Mouse (Mus musculus) midbrain, embryonic 16.5 days (tissue): ENCODE data around the gene Krt19. TPM values are rescaled to one million over a fixed set of nuclear protein-coding genes. Genes with fewer than 3 reads are reported as not detected.

Experiments used
- ATAC-seq: fragments of 200-750 bp; cut with Nextera tagmentation; 2 replicates; pipeline ENCODE4 v1.8.0; 2017; ENCODE audit warnings: moderate TSS enrichment
- H3K27ac ChIP-seq: fragments of 300-500 bp; sonication (generic); 2 replicates; pipeline ENCODE4 v1.5.1; 2014; ENCODE audit warnings: mild to moderate bottlenecking, low read length, mixed read lengths
- H3K27me3 ChIP-seq: fragments of 300-500 bp; sonication (generic); 2 replicates; pipeline ENCODE4 v1.6.1; 2014; ENCODE audit warnings: low read depth, low read length, mixed read lengths; ENCODE audit not compliant: control insufficient read depth, insufficient read depth
- H3K36me3 ChIP-seq: fragments of 300-500 bp; sonication (generic); 2 replicates; pipeline ENCODE4 v1.6.1; 2014; ENCODE audit warnings: mild to moderate bottlenecking, low read length, moderate library complexity, mixed read lengths; ENCODE audit not compliant: control insufficient read depth, insufficient read depth
- H3K4me1 ChIP-seq: fragments of 300-500 bp; sonication (generic); 2 replicates; pipeline ENCODE4 v1.6.1; 2014; ENCODE audit warnings: mild to moderate bottlenecking, low read length, mixed read lengths; ENCODE audit not compliant: control insufficient read depth, insufficient read depth
- H3K4me2 ChIP-seq: fragments of 300-500 bp; sonication (generic); 2 replicates; pipeline ENCODE4 v1.6.1; 2014; ENCODE audit warnings: mild to moderate bottlenecking, low read length, mixed read lengths
- H3K4me3 ChIP-seq: fragments of 300-500 bp; sonication (generic); 2 replicates; pipeline ENCODE4 v1.5.1; 2014; ENCODE audit warnings: low read depth, mild to moderate bottlenecking, low read length, moderate library complexity, mixed read lengths
- H3K9ac ChIP-seq: fragments of 300-500 bp; sonication (generic); 2 replicates; pipeline ENCODE4 v1.6.1; 2014; ENCODE audit warnings: low read depth, low read length, mixed read lengths
- H3K9me3 ChIP-seq: fragments of 300-500 bp; sonication (generic); replicated peaks from 2 replicates; pipeline ENCODE4 v1.6.1; 2014; ENCODE audit warnings: mild to moderate bottlenecking, low read length, mixed read lengths; ENCODE audit not compliant: control insufficient read depth, poor library complexity, severe bottlenecking
- WGBS: fragments of 180-500 bp; shearing (Covaris S2); extraction: QIAGEN DNeasy Blood & Tissue Kit; methylation state at CpG from one replicate; pipeline ENCODE4 v1.1.7; 2014; 5-methylcytosine and 5-hydroxymethylcytosine counted together
- polyA plus RNA-seq: library from polyadenylated mRNA; unstranded; fragments of >200 nt; fragmentation: Nextera tagmentation; extraction: Ambion mirVana; gene quantifications from 2 replicates; pipeline ENCODE4 v1.2.1, GENCODE M21; 2015

Gene Krt19
- polyA plus RNA-seq: 2.9 and 3.4 TPM in 2 replicates

DNA sequence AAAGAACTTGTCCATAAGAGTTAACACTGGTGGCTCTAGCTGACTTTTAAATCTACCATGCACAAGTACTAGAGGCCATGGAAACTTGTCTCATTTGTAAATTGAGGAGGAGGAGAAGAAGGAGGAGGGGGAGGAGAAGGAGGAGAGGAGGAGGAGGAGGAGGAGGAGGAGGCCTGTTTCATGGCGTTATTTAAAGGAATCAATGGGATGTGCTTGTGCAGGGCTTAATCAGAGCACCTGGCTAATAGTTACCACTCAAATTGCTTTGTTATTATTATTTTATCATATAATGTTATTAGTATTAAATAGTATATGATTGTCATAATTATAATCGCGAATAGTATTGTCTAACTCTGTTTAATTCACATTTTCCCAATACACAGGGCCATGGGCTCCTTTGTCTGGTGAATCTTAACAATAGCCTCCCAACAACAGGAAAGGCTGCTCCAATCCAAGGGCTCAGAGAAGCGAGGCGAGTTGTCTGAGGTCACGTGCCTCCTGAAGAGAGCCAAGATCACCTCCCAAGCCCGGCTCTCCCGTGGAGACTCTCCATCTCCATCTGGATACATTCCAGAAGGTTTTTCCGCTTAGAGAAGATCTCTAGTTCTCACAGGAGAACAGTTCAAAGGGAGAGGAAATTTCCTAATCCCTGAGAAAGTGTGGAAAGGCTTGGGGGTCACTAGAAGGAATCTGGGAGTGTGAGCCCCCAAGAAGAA, at the start of gene Krt19:
TSS of gene Krt19 (minus strand) at position 51 of the 716 bp plus-strand sequence.
- 44% methylated on average over 9 of the region's 9 CpGs for WGBS
- ATAC-seq: no peak

DNA sequence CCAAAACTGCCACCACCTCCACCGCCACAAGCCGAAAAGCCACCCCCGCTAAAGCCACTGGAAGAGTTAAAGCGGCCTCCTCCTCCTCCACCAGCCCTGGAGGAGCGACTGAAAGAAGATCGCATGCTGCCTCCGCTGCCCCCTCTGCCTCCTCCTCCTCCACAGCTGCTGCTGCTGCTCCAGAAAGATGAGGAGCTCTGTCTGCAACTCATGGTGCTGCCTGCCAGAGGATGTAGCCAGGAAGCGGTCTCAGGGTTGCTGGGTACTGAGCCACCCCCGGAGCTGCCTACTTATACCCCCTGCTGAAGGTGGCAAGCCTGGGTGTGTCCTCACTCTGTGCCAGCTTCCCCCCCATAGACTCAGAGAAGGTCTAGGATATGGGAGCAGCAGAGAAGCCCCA, 44.5 kb upstream of the Krt19 start, which contains the start of gene Krt9:
TSS of gene Krt9 (minus strand) at position 255 of the 400 bp plus-strand sequence.
- H3K36me3 ChIP-seq: no peaks in the 10 kb centered on the region
- no peaks in the 10 kb centered on the region for H3K27me3 ChIP-seq
- H3K9ac ChIP-seq: no peak within 1 kb of the TSS
- H3K27ac ChIP-seq: no peak within 1 kb of the TSS
- H3K4me3 ChIP-seq: no peak within 1 kb of the TSS
- ATAC-seq: no peak
- H3K4me1 ChIP-seq: no peaks in the 10 kb centered on the region
- 65% methylated on average over 9 of the region's 9 CpGs for WGBS
- no peaks in the 10 kb centered on the region for H3K9me3 ChIP-seq
- no peak within 1 kb of the TSS for H3K4me2 ChIP-seq

More for the DNA sequence above, at the start of gene Krt19:
- Histone ChIP-seq H3K4me1 (peaks cover 11% of the 10 kb centered on the region), H3K9ac (no peak within 1 kb of the TSS), H3K27ac (no peak within 1 kb of the TSS), H3K36me3 (no peaks in the 10 kb centered on the region), H3K4me3 (no peak within 1 kb of the TSS), H3K4me2 (no peak within 1 kb of the TSS), H3K9me3 (no peaks in the 10 kb centered on the region), H3K27me3 (peaks cover 23% of the 10 kb centered on the region)

DNA sequence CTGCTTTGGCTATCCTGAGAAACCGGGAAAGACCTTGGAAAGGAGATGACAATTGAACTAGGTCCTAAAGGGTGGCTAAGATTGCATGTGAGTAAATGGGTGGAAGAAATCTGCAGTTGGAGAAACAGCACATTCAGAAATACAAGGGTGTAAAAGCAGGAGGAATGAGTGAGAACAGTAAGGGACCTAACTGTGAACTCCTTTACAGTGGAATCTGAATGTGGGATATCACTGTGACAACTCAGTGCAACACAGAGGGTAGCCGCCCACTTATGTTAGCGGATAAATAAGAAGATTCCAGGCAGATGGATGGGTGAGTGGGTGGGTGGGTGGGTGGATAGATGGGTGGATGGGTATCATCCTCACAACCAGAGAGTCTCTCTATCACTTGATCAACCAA, 43.4 kb upstream of the Krt19 start:
- Histone ChIP-seq H3K36me3 (no peaks in the 10 kb centered on the region), H3K9me3 (no peaks in the 10 kb centered on the region), H3K4me1 (no peaks in the 10 kb centered on the region), H3K27ac (no peak overlapping the region), H3K4me2 (no peak overlapping the region), H3K27me3 (no peaks in the 10 kb centered on the region), H3K9ac (no peak overlapping the region), H3K4me3 (no peak overlapping the region)
- WGBS: 88% methylated on average over 3 of the region's 3 CpGs
- no peak for ATAC-seq

DNA sequence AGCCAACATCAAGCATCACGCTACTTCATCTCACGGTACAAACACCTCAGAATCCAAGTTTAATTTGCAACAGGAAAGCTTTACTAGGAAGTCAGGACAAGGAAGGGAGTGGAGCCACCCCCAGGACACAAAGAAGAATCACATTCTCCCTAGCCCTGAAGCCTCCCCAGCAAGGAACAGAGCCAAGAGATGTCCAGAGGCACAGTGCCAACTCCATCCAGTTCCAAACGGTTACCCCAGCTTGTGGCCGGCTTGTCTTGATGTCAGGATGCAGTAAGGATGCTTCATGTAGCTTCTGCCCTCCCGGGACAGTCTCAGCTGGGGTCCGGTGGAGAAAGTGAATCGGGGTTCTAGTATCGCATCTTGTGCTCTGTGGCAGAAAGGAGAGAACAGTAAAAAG, 38.3 kb upstream of the Krt19 start:
- no peak overlapping the region for H3K9ac ChIP-seq
- ATAC-seq: no peak
- H3K4me1 ChIP-seq: no peaks in the 10 kb centered on the region
- H3K36me3 ChIP-seq: no peaks in the 10 kb centered on the region
- H3K4me3 ChIP-seq: no peak overlapping the region
- no peak overlapping the region for H3K4me2 ChIP-seq
- 91% methylated on average over 8 of the region's 8 CpGs for WGBS
- H3K9me3 ChIP-seq: no peaks in the 10 kb centered on the region
- no peak overlapping the region for H3K27ac ChIP-seq
- no peaks in the 10 kb centered on the region for H3K27me3 ChIP-seq

DNA sequence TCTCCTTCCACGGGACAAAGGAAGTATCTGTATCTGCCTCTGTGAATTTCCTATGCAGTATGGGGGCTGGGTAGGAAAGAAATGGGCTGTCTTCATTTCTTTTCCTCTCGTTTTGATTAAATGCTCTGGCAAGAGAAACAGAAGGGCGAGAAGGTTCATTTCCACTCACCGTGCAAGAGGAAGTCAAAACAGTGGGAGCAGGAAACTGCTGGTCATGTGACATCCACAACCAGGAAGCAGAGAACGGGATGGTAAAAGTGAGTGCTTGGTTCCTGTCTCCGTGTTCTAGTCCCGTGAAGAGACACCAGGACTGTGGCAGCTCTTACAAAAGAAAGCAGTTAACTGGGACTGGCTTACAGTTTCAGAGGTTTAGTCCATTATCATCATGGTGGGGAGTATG, 33.3 kb upstream of the Krt19 start:
- H3K9me3 ChIP-seq: no peaks in the 10 kb centered on the region
- no peak overlapping the region for H3K27ac ChIP-seq
- no peaks in the 10 kb centered on the region for H3K36me3 ChIP-seq
- 78% methylated on average over 7 of the region's 7 CpGs for WGBS
- no peaks in the 10 kb centered on the region for H3K4me1 ChIP-seq
- H3K4me2 ChIP-seq: no peak overlapping the region
- H3K27me3 ChIP-seq: no peaks in the 10 kb centered on the region
- no peak overlapping the region for H3K9ac ChIP-seq
- ATAC-seq: no peak
- no peak overlapping the region for H3K4me3 ChIP-seq

DNA sequence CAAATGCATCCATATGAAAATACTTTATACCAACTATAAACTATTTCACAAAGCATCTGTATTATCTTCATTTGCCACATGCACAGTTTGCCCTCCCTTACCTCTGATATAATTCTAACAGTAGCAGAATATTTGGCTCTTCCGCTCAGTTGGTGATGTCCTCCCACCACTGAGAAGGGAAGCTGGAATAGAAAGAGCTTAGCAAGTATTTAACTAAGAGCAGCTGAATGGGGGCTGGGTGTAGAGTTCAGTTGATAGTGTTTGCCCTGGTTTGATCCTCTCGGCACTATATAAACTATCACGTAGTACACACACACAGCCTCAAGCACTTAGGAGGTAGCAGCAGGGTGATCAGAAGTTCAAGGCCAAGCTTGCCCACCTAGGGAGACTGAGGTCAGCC, 30.8 kb upstream of the Krt19 start:
- H3K4me3 ChIP-seq: no peak overlapping the region
- H3K36me3 ChIP-seq: no peaks in the 10 kb centered on the region
- no peak overlapping the region for H3K9ac ChIP-seq
- H3K27ac ChIP-seq: no peak overlapping the region
- H3K4me1 ChIP-seq: no peaks in the 10 kb centered on the region
- H3K27me3 ChIP-seq: no peaks in the 10 kb centered on the region
- WGBS: 92% methylated on average over 3 of the region's 3 CpGs
- H3K9me3 ChIP-seq: no peaks in the 10 kb centered on the region
- no peak overlapping the region for H3K4me2 ChIP-seq
- no peak for ATAC-seq

DNA sequence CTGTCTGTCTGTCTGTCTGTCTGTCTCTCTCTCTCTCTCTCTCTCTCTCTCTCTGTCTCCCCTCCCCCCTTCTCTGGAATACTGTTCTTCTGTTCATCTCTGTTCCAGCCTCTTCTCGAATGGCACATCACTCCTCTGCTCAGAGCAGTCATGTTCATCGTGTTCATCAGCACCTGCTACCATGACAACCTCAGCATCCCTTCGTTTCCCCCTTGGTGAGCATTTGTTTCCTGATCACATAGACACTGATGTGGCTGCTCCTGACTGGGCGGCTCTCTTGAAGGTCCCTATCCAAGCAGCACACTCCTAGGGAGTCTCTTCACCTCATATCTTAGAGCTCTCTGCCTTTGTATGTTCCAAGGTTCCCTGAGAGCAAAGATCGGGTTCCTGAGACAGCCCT, 29.8 kb upstream of the Krt19 start:
- WGBS: 70% methylated on average over 5 of the region's 5 CpGs
- no peaks in the 10 kb centered on the region for H3K27me3 ChIP-seq
- no peak overlapping the region for H3K27ac ChIP-seq
- ATAC-seq: no peak
- no peaks in the 10 kb centered on the region for H3K4me1 ChIP-seq
- no peaks in the 10 kb centered on the region for H3K36me3 ChIP-seq
- H3K4me3 ChIP-seq: no peak overlapping the region
- H3K9me3 ChIP-seq: no peaks in the 10 kb centered on the region
- no peak overlapping the region for H3K9ac ChIP-seq
- no peak overlapping the region for H3K4me2 ChIP-seq

DNA sequence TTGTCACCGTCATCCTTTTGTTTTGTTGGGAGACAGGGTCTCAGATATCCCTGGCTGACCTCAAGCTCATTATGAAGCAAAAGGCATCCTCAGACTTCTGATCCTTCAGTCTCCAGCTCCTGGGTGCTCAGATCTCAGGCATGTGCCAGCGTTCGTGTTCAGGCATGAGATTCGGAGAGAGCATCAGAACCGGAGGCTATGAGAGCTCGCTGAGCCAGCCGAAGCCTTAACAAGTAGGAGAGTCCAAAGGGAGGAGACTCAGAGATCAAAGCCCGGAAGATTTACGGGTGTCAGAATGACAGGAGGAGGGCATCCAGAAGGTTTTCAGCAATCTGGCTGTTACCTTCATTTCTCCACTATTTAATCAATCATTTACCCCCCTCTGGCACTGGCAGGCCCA, 28.3 kb upstream of the Krt19 start:
- WGBS: 80% methylated on average over 9 of the region's 9 CpGs
- H3K27ac ChIP-seq: no peak overlapping the region
- H3K4me3 ChIP-seq: no peak overlapping the region
- no peaks in the 10 kb centered on the region for H3K4me1 ChIP-seq
- H3K9ac ChIP-seq: no peak overlapping the region
- no peak for ATAC-seq
- H3K9me3 ChIP-seq: no peaks in the 10 kb centered on the region
- no peaks in the 10 kb centered on the region for H3K36me3 ChIP-seq
- H3K4me2 ChIP-seq: no peak overlapping the region
- H3K27me3 ChIP-seq: no peaks in the 10 kb centered on the region

DNA sequence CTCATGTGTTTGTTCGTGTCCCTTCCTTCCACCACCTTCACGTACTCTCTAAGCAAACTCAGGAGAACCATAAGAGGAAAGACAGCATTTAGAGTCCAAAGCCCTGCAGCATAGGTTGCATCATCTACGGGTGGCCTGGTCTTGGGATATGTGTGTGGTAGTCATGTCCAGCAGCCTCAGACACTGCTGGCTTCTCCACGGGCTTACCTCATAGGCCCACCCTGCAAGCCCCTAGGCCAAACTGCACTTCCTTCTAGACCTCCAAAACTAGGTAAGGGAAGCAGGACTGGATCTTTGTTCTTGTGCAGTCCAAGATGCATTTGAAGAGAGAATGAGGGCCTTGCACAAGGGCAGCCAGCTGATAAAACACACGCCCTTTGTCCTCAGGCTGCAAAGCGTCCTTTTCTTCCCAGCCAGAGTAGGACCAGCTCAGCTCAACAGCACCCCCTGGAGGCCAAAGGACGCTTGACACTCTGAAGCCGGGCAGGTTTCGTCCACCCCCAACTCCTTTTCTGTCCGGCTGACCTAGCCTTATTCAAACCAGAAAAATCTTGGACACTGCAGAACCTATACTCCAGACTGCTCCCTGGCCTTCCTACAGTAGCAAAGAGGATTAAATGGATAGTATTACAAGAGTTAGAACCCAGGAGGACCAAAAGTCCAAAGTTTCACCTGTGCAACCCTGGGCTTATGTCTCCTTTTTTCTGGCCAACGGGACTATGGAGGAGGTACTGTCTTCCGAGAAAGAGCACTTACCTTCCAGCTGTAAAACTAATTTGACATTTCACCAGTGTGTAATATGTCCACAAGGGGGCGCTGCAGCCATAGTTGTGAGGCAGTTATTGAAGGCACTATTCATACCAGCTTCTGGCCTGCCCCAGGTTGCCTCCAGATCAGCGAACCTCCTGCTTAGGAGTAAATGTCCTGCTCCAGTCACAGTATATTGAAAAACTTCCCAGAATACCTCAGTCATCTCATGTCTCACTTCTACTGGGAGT, 20.6 kb upstream of the Krt19 start:
- Histone ChIP-seq H3K27me3 (no peaks in the 10 kb centered on the region), H3K9me3 (no peaks in the 10 kb centered on the region), H3K9ac (0 out of 2 replicates have a peak overlapping the region, but pooled peaks have one; percentile 17), H3K36me3 (no peaks in the 10 kb centered on the region), H3K4me2 (no peak overlapping the region), H3K27ac (no peak overlapping the region), H3K4me1 (no peaks in the 10 kb centered on the region), H3K4me3 (no peak overlapping the region)
- 35% methylated on average over 14 of the region's 14 CpGs for WGBS
- 0 out of 2 replicates have a peak, but pooled peaks have one; percentile 21 for ATAC-seq
